Mouse (Mus musculus) MEL (cell line): Measurements from ENCODE around the gene Myo19. TPM values are rescaled to one million over a fixed set of nuclear protein-coding genes. Genes with fewer than 3 reads are reported as not detected.

ENCODE experiments used
- DNase-seq: peaks from one replicate; pipeline ENCODE4 v3.0.0; 2011; ENCODE audit warnings: low read depth, low spot score
- H3K27ac ChIP-seq: 2 replicates; pipeline ENCODE4 v1.5.1; 2012; ENCODE audit warnings: low read depth, mild to moderate bottlenecking, control low read depth, low read length, moderate library complexity; ENCODE audit not compliant: control insufficient read depth
- H3K27me3 ChIP-seq, 2 experiments: fragments of 150-350 bp in 1 of 2; sonication (generic) in 1 of 2; 2 replicates each; pipeline ENCODE4 v1.6.1; 2012; ENCODE audit warnings: low read length in 2 of 2, mild to moderate bottlenecking in 2 of 2, improper control_type of control experiment in 1 of 2, moderate library complexity in 1 of 2; ENCODE audit not compliant: insufficient read depth in 2 of 2, control insufficient read depth in 1 of 2
- H3K36me3 ChIP-seq, 2 experiments: 2 replicates each; pipeline ENCODE4 v1.6.1; 2012 to 2014; ENCODE audit warnings: low read length in 2 of 2, improper control_type of control experiment in 1 of 2, inconsistent platforms in 1 of 2, mild to moderate bottlenecking in 1 of 2; ENCODE audit not compliant: insufficient read depth in 2 of 2, control insufficient read depth in 1 of 2
- H3K4me1 ChIP-seq, 2 experiments: fragments of 150-350 bp in 1 of 2; sonication (generic) in 1 of 2; 2 replicates each; pipeline ENCODE4 v1.6.1; 2012; ENCODE audit warnings: low read length in 2 of 2, improper control_type of control experiment in 1 of 2, mild to moderate bottlenecking in 1 of 2; ENCODE audit not compliant: insufficient read depth in 2 of 2, control insufficient read depth in 1 of 2
- H3K4me3 ChIP-seq, 2 experiments: fragments of 150-350 bp in 1 of 2; sonication (generic) in 1 of 2; 2 replicates each; pipeline ENCODE4 v1.5.1; 2012; ENCODE audit warnings: low read depth in 2 of 2, low read length in 2 of 2, mild to moderate bottlenecking in 2 of 2, moderate library complexity in 2 of 2, control low read depth in 1 of 2, improper control_type of control experiment in 1 of 2; ENCODE audit not compliant: control insufficient read depth in 1 of 2, insufficient read depth in 1 of 2
- H3K79me2 ChIP-seq: 2 replicates; pipeline ENCODE4 v1.6.1; 2012; ENCODE audit warnings: mild to moderate bottlenecking, low read length, moderate library complexity; ENCODE audit not compliant: control insufficient read depth, poor library complexity, insufficient read depth
- H3K9ac ChIP-seq: 2 replicates; pipeline ENCODE4 v1.6.1; 2012; ENCODE audit warnings: low read depth, mild to moderate bottlenecking, control low read depth, low read length, moderate library complexity; ENCODE audit not compliant: control insufficient read depth, poor library complexity, severe bottlenecking
- H3K9me3 ChIP-seq: fragments of 150-350 bp; sonication (generic); replicated peaks from 2 replicates; pipeline ENCODE4 v1.6.1; 2012; ENCODE audit warnings: mild to moderate bottlenecking, low read length, improper control_type of control experiment, moderate library complexity; ENCODE audit not compliant: insufficient read depth
- CHD1 ChIP-seq: IDR thresholded peaks from 2 replicates; pipeline ENCODE4 v1.6.1; 2012; ENCODE audit warnings: low read depth, mild to moderate bottlenecking, inconsistent platforms, low read length, improper control_type of control experiment
- CTCF ChIP-seq, 3 experiments: IDR thresholded peaks in 2 of 3; conservative IDR thresholded peaks in 1 of 3; 2 replicates each; pipeline ENCODE4 v1.5.1; 2011 to 2012; ENCODE audit warnings: low read length in 3 of 3, low read depth in 2 of 3, mild to moderate bottlenecking in 2 of 3, improper control_type of control experiment in 1 of 3, inconsistent platforms in 1 of 3, mixed read lengths in 1 of 3, moderate library complexity in 1 of 3; ENCODE audit not compliant: control insufficient read depth in 1 of 3, insufficient read depth in 1 of 3, poor library complexity in 1 of 3, severe bottlenecking in 1 of 3
- EP300 ChIP-seq, 2 experiments: IDR thresholded peaks; 2 replicates each; pipeline ENCODE4 v1.6.1; 2011; ENCODE audit warnings: improper control_type of control experiment in 2 of 2, low read length in 2 of 2, low read depth in 1 of 2, mild to moderate bottlenecking in 1 of 2
- ETS1 ChIP-seq: IDR thresholded peaks from 2 replicates; pipeline ENCODE4 v1.6.1; 2012; ENCODE audit warnings: low read depth, mild to moderate bottlenecking, inconsistent platforms, low read length, improper control_type of control experiment, moderate library complexity
- GATA1 ChIP-seq: IDR thresholded peaks from 2 replicates; pipeline ENCODE4 v1.6.1; 2011; ENCODE audit warnings: low read depth, low read length, improper control_type of control experiment
- HCFC1 ChIP-seq: IDR thresholded peaks from 2 replicates; pipeline ENCODE4 v1.6.1; 2012; ENCODE audit warnings: low read depth, mild to moderate bottlenecking, inconsistent platforms, low read length, improper control_type of control experiment, moderate library complexity
- JUND ChIP-seq: IDR thresholded peaks from 2 replicates; pipeline ENCODE4 v1.6.1; 2011; ENCODE audit warnings: low read depth, mild to moderate bottlenecking, improper control_type of control experiment, low read length
- KAT2A ChIP-seq: conservative IDR thresholded peaks from 2 replicates; pipeline ENCODE4 v1.6.1; 2012; ENCODE audit warnings: low read depth, low read length, improper control_type of control experiment, inconsistent platforms
- MAFK ChIP-seq: IDR thresholded peaks from 2 replicates; pipeline ENCODE4 v1.6.1; 2011; ENCODE audit warnings: low read depth, mild to moderate bottlenecking, low read length, improper control_type of control experiment, borderline replicate concordance
- MAZ ChIP-seq: IDR thresholded peaks from 2 replicates; pipeline ENCODE4 v1.6.1; 2012; ENCODE audit warnings: low read depth, mild to moderate bottlenecking, inconsistent platforms, low read length, improper control_type of control experiment
- MEF2A ChIP-seq: IDR thresholded peaks from 2 replicates; pipeline ENCODE4 v1.6.1; 2014; ENCODE audit warnings: low read depth, mild to moderate bottlenecking, inconsistent platforms, low read length, improper control_type of control experiment; ENCODE audit not compliant: poor library complexity, insufficient replicate concordance, severe bottlenecking; ENCODE audit errors: extremely low read depth
- MXI1 ChIP-seq: IDR thresholded peaks from 2 replicates; pipeline ENCODE4 v1.6.1; 2011; ENCODE audit warnings: mild to moderate bottlenecking, low read depth, low read length, improper control_type of control experiment
- NRF1 ChIP-seq: IDR thresholded peaks from 2 replicates; pipeline ENCODE4 v1.6.1; 2014; ENCODE audit warnings: low read depth, mild to moderate bottlenecking, inconsistent platforms, low read length, improper control_type of control experiment, moderate library complexity; ENCODE audit not compliant: poor library complexity, insufficient read depth, severe bottlenecking
- POLR2AphosphoS2 ChIP-seq: IDR thresholded peaks from 2 replicates; pipeline ENCODE4 v1.6.1; 2011; ENCODE audit warnings: low read length, improper control_type of control experiment
- POLR2AphosphoS5 ChIP-seq: IDR thresholded peaks from 2 replicates; pipeline ENCODE4 v1.6.1; 2012; ENCODE audit warnings: low read depth, borderline replicate concordance, mild to moderate bottlenecking, inconsistent platforms, low read length, moderate library complexity, mixed read lengths
- RAD21 ChIP-seq: IDR thresholded peaks from 2 replicates; pipeline ENCODE4 v1.6.1; 2011; ENCODE audit warnings: mild to moderate bottlenecking, low read depth, low read length, improper control_type of control experiment
- RCOR1 ChIP-seq: IDR thresholded peaks from 2 replicates; pipeline ENCODE4 v1.6.1; 2012; ENCODE audit warnings: low read depth, mild to moderate bottlenecking, inconsistent platforms, low read length, improper control_type of control experiment
- UBTF ChIP-seq: IDR thresholded peaks from 2 replicates; pipeline ENCODE4 v1.6.1; 2012; ENCODE audit warnings: low read depth, mild to moderate bottlenecking, inconsistent platforms, low read length, improper control_type of control experiment, moderate library complexity, borderline replicate concordance; ENCODE audit not compliant: insufficient read depth
- USF1 ChIP-seq: IDR thresholded peaks from 2 replicates; pipeline ENCODE4 v1.6.1; 2014; ENCODE audit warnings: low read depth, mild to moderate bottlenecking, inconsistent platforms, low read length, improper control_type of control experiment, moderate library complexity
- USF2 ChIP-seq, 2 experiments: IDR thresholded peaks; 2 replicates each; pipeline ENCODE4 v1.6.1; 2011 to 2012; ENCODE audit warnings: improper control_type of control experiment in 2 of 2, low read length in 2 of 2, borderline replicate concordance in 1 of 2, inconsistent platforms in 1 of 2, low read depth in 1 of 2, mild to moderate bottlenecking in 1 of 2; ENCODE audit not compliant: insufficient read depth in 1 of 2
- ZC3H11A ChIP-seq: IDR thresholded peaks from 2 replicates; pipeline ENCODE4 v1.6.1; 2012; ENCODE audit warnings: low read depth, mild to moderate bottlenecking, inconsistent platforms, low read length, improper control_type of control experiment
- ZMIZ1 ChIP-seq: IDR thresholded peaks from 2 replicates; pipeline ENCODE4 v1.6.1; 2012; ENCODE audit warnings: low read depth, mild to moderate bottlenecking, inconsistent platforms, low read length, improper control_type of control experiment, moderate library complexity
- polyA plus RNA-seq, 2 experiments: library from polyadenylated mRNA; stranded (reverse) in 1 of 2; unstranded in 1 of 2; fragments of >175 nt in 1 of 2; fragments of >200 nt in 1 of 2; gene quantifications; 2 replicates each; pipeline versions ENCODE4 v1.2.1 to v1.2.4; 2012; ENCODE audit warnings: low replicate concordance in 2 of 2, low read depth in 1 of 2; ENCODE audit not compliant: insufficient read length in 2 of 2, insufficient read depth in 1 of 2, missing spikeins in 1 of 2
- total RNA-seq: library from RNA; depleted of rRNA; stranded (reverse); fragments of 300-350 nt; gene quantifications from 2 replicates; pipeline ENCODE4 v1.2.3, GENCODE M21; 2012

Gene Myo19
- total and polyA plus RNA-seq, 3 experiments, result 14.9 to 27.1 TPM; not detected in 1

DNA sequence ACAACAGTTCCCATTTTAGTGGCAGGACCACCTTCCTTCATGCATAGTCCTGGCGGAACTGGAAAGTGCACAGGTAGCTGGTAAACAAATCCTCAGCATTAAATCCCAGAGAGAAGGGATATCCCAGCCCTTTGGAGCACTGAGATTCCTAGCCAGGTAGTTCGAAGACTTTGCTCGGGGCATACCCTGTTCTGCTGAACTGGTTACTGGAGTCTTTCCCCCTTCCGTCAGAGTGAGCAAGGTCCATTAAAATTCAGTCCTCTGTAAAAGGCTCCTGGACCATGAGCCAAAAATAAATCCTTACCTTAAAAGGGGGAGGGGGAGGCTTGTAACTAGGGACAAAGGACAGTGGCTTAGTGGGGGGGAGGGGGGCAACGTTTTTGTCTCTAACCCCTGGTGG is 79.2 kb downstream of the Myo19 start:
- Histone ChIP-seq H3K4me3 (no peak overlapping the region), H3K4me1 (no peaks in the 10 kb centered on the region), H3K36me3 (no peaks in the 10 kb centered on the region), H3K9me3 (no peaks in the 10 kb centered on the region), H3K9ac (no peak overlapping the region), H3K27me3 (peaks cover 2 to 4% of the 10 kb centered on the region in 2 experiments; a peak in 2 of 4 replicates), H3K79me2 (no peaks in the 10 kb centered on the region), H3K27ac (no peak overlapping the region)
- no peak for DNase-seq
- TF ChIP-seq MEF2A, result no peak

DNA sequence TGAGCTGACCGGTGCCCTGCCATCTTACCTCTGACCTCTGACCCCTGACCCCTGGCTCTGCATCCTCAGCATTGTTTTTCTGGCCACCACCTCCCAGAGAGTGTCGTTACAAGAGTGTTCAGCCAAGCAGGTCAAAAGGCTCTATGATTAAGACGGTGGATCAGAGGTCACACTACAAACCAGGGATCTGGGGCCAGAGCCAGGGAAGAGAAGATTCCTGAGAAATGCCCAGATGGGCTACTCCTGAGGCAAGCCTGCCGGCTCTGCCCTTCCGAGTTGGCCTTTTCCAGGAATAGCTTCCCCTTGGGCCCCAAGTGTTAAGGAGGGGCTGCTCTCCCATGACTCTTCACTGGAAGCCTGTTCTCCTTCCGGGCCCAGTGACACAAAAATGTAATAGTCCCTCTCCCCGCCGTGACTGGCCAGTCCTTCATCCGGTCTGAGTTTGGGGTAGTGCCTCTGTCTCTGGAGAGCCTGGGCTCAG is 79.8 kb downstream of the Myo19 start:
- no peak overlapping the region for H3K4me3 ChIP-seq
- DNase-seq, result no peak
- H3K36me3 ChIP-seq, result no peaks in the 10 kb centered on the region
- H3K27ac ChIP-seq, result no peak overlapping the region
- H3K27me3 ChIP-seq, result peaks cover 2 to 4% of the 10 kb centered on the region in 2 experiments; a peak in 2 of 4 replicates
- H3K79me2 ChIP-seq, result no peaks in the 10 kb centered on the region
- no peaks in the 10 kb centered on the region for H3K9me3 ChIP-seq
- TF ChIP-seq MXI1, result no peak
- TF ChIP-seq USF2 (IDR thresholded peaks at IDR 0.05; ENCODE audit: borderline replicate concordance in 1 of 2, insufficient read depth in 1 of 2, low read depth in 1 of 2, low read length in 2 of 2), result no peak
- TF ChIP-seq CHD1, result no peak
- TF ChIP-seq HCFC1, result no peak
- no peak for TF ChIP-seq JUND
- TF ChIP-seq MAFK, result no peak
- no peak for TF ChIP-seq CTCF (IDR thresholded peaks at IDR 0.05 in 2 of 3, conservative IDR thresholded peaks at IDR 0.05 in 1 of 3; ENCODE audit: control insufficient read depth in 1 of 3, insufficient read depth in 1 of 3, low read depth in 2 of 3, low read length in 3 of 3, poor library complexity in 1 of 3, severe bottlenecking in 1 of 3)
- TF ChIP-seq RAD21, result no peak
- no peak for TF ChIP-seq UBTF
- TF ChIP-seq MAZ, result no peak
- no peak for TF ChIP-seq POLR2AphosphoS2
- no peak for TF ChIP-seq ZMIZ1
- no peaks in the 10 kb centered on the region for H3K4me1 ChIP-seq
- no peak overlapping the region for H3K9ac ChIP-seq

DNA sequence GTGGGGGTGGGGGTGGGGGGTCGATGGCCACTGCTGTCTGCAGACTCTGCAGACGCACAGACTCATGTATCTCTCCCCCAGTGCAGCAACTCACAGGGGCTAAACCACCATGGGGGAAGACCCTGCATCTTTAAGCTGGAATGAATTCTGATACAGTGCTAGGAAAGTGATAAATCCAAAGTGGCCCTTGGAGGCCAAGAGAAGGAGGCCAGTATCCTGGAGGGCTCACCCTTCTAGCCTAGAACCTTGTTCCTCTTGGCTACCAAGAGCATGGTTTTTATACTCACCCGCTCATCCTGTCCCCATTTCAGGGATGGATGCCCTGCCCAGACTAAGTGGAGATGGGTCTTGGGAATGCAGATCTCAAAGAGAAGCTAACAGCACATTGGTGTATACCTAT is 80.3 kb downstream of the Myo19 start:
- H3K9me3 ChIP-seq, result no peaks in the 10 kb centered on the region
- H3K9ac ChIP-seq, result no peak overlapping the region
- H3K79me2 ChIP-seq, result no peaks in the 10 kb centered on the region
- H3K4me1 ChIP-seq, result no peaks in the 10 kb centered on the region
- no peak for TF ChIP-seq POLR2AphosphoS2
- TF ChIP-seq ZC3H11A, result no peak
- TF ChIP-seq RAD21, result no peak
- TF ChIP-seq RCOR1, result no peak
- TF ChIP-seq USF2 (IDR thresholded peaks at IDR 0.05; ENCODE audit: borderline replicate concordance in 1 of 2, insufficient read depth in 1 of 2, low read depth in 1 of 2, low read length in 2 of 2), result no peak
- TF ChIP-seq POLR2AphosphoS5, result no peak
- TF ChIP-seq MAZ, result no peak
- no peak for TF ChIP-seq UBTF
- no peak for TF ChIP-seq EP300 (IDR thresholded peaks at IDR 0.05; ENCODE audit: low read depth in 1 of 2, low read length in 2 of 2)
- no peak for TF ChIP-seq ZMIZ1
- TF ChIP-seq JUND, result no peak
- TF ChIP-seq USF1, result no peak
- TF ChIP-seq ETS1, result no peak
- no peak for TF ChIP-seq KAT2A
- no peak for TF ChIP-seq GATA1
- TF ChIP-seq NRF1, result no peak
- H3K27me3 ChIP-seq, result peaks cover 2 to 3% of the 10 kb centered on the region in 2 experiments; a peak in 2 of 4 replicates
- H3K4me3 ChIP-seq, result no peak overlapping the region
- no peak for DNase-seq
- H3K27ac ChIP-seq, result no peak overlapping the region
- no peaks in the 10 kb centered on the region for H3K36me3 ChIP-seq
